ENCODE assay signal across 19 mouse cellular contexts in genomic region chr6:58847836-58848235, GRCm38 (mm10). TPM values are rescaled to one million over a fixed set of nuclear protein-coding genes. Genes with fewer than 3 reads are reported as not detected.
DNase-seq lines count a peak whose midpoint lies in the region; ATAC-seq lines count a peak whose summit lies in the region.
"Had no signal": no experiment of that assay in that cellular context is flagged by ENCODE, and none has a peak within 500 bp of the region (broad histone marks: within the 10 kb centered on the region; RNA-seq: fewer than 3 reads in every experiment).

No protein-coding gene starts in this region.

- H3K27ac ChIP-seq in hindbrain, embryonic 16.5 days (ENCODE audit: low read depth, low read length) = no peak overlapping the region
- H3K27ac ChIP-seq: embryonic facial prominence, embryonic 10.5 days; forebrain, embryonic 12.5 days; heart, embryonic 15.5 days; hindbrain, embryonic 10.5 days had no signal

- H3K9me3 ChIP-seq in hindbrain, embryonic 16.5 days (ENCODE audit: control insufficient read depth, low read length) = no peaks in the 10 kb centered on the region
- H3K9me3 ChIP-seq: embryonic facial prominence, embryonic 10.5 days; forebrain, embryonic 12.5 days; heart, embryonic 15.5 days; hindbrain, embryonic 10.5 days had no signal

- peak; percentile 37 for DNase-seq in ovary, adult 18-20 months (ENCODE audit: low spot score)
- no peak for DNase-seq in ovary, postnatal 36 days (ENCODE audit: low spot score)
- DNase-seq in NIH3T3 (ENCODE audit: low read depth) = peak; percentile 99
- peak; percentile 75 for DNase-seq in adrenal gland, postnatal 14 days
- DNase-seq in kidney, postnatal 36 days = peak; percentile 34 to 38
- no peak for DNase-seq in right cerebral cortex, adult 2 months (ENCODE audit: low spot score in 2 of 2)
- no peak for DNase-seq in cerebellum, postnatal 4 days (ENCODE audit: low spot score in 2 of 2)
- DNase-seq: cerebellum, postnatal 25 days; heart, adult 11 months; liver; lung, adult 2 months; thymus, adult 2 months had no signal

- no peaks in the 10 kb centered on the region for H3K36me3 ChIP-seq in hindbrain, embryonic 16.5 days (ENCODE audit: control insufficient read depth, insufficient read depth, low read length)
- H3K36me3 ChIP-seq: embryonic facial prominence, embryonic 10.5 days; forebrain, embryonic 12.5 days; hindbrain, embryonic 10.5 days had no signal

- WGBS in hindbrain, embryonic 16.5 days = 92% methylated on average over 5 of the region's 5 CpGs

- no peaks in the 10 kb centered on the region for H3K27me3 ChIP-seq in hindbrain, embryonic 16.5 days (replicated peaks; ENCODE audit: control insufficient read depth, insufficient read depth, low read length)
- H3K27me3 ChIP-seq: heart, embryonic 15.5 days had no signal

- ATAC-seq in hindbrain, embryonic 16.5 days = no peak
- ATAC-seq: midbrain, embryonic 16.5 days had no signal

- no peak overlapping the region for H3K9ac ChIP-seq in hindbrain, embryonic 16.5 days (ENCODE audit: low read depth, low read length)
- H3K9ac ChIP-seq: forebrain, embryonic 12.5 days; heart, embryonic 15.5 days had no signal

- no peak overlapping the region for H3K4me2 ChIP-seq in hindbrain, embryonic 16.5 days (ENCODE audit: low read length)
- H3K4me2 ChIP-seq: forebrain, embryonic 12.5 days; heart, embryonic 15.5 days had no signal

- no peaks in the 10 kb centered on the region for H3K4me1 ChIP-seq in hindbrain, embryonic 16.5 days (ENCODE audit: control insufficient read depth, insufficient read depth, low read depth, low read length)
- H3K4me1 ChIP-seq: embryonic facial prominence, embryonic 10.5 days; heart, embryonic 15.5 days had no signal

- no peak overlapping the region for H3K4me3 ChIP-seq in hindbrain, embryonic 16.5 days (ENCODE audit: low read length)
- H3K4me3 ChIP-seq: embryonic facial prominence, embryonic 10.5 days; forebrain, embryonic 12.5 days; heart, embryonic 15.5 days; hindbrain, embryonic 10.5 days had no signal

RNA-seq across cellular contexts. Expression of gene Herc3, which starts 16.6 kb away (rescaled TPM):
- total RNA-seq in adrenal gland, postnatal 14 days (2021) = 35.3 and 43.8 TPM in 2 replicates
- 34.8 and 35.6 TPM in 2 replicates for polyA plus RNA-seq in hindbrain, embryonic 16.5 days (2015; fragmentation: Nextera tagmentation; extraction: Ambion mirVana)

RNA-seq across cellular contexts. Expression of gene Nap1l5, which starts 59.0 kb away (rescaled TPM):
- total RNA-seq in adrenal gland, postnatal 14 days (2021) = 37.0 and 40.5 TPM in 2 replicates
- polyA plus RNA-seq in hindbrain, embryonic 16.5 days (2015; fragmentation: Nextera tagmentation; extraction: Ambion mirVana) = 412 and 507 TPM in 2 replicates
- total RNA-seq: megakaryocyte progenitor cell, adult 5-6 weeks had no signal

Comparison
In these comparisons a context has a peak if more than half of its experiments do, and no peak if none do; other contexts are left out.
1. DNase-seq: peak in ovary, adult 18-20 months (single experiment), NIH3T3 (single experiment), adrenal gland, postnatal 14 days (single experiment) and kidney, postnatal 36 days (2 of 2); none in ovary, postnatal 36 days (single experiment), right cerebral cortex, adult 2 months (0 of 2) and cerebellum, postnatal 4 days (0 of 2).